Mouse (Mus musculus) embryonic fibroblast, embryonic 13.5 days (primary cell): ENCODE data around the gene Ncor2.

ENCODE experiments used
- CTCF ChIP-seq: IDR thresholded peaks from 2 replicates; pipeline ENCODE4 v1.5.1; 2011; ENCODE audit warnings: mild to moderate bottlenecking, control low read depth, low read length, moderate library complexity, borderline replicate concordance; ENCODE audit not compliant: insufficient read depth
- POLR2A ChIP-seq: IDR thresholded peaks from 2 replicates; pipeline ENCODE4 v1.6.1; 2011; ENCODE audit warnings: low read depth, mild to moderate bottlenecking, control low read depth, low read length, moderate library complexity

GRCm38 (mm10) chr5:125132069-125132468 is 47.0 kb downstream of the Ncor2 start:
- TF ChIP-seq CTCF = no peak
- no peak for TF ChIP-seq POLR2A
